Mouse (Mus musculus) ES-E14 (cell line): ENCODE data around the gene B3galt1. TPM values are rescaled to one million over a fixed set of nuclear protein-coding genes. Genes with fewer than 3 reads are reported as not detected.
A peak's percentile ranks its signal among the peaks of the same experiment; 100 is the strongest.

ENCODE experiments used
- DNase-seq: peaks from one replicate; pipeline ENCODE4 v3.0.0-alpha.2; 2013; ENCODE audit warnings: low read depth, low spot score
- H3K27ac ChIP-seq: 2 replicates; pipeline ENCODE4 v1.5.1; 2012; ENCODE audit warnings: low read depth, mild to moderate bottlenecking, low read length, moderate library complexity, mixed read lengths; ENCODE audit not compliant: poor library complexity, insufficient read depth, severe bottlenecking
- H3K36me3 ChIP-seq: 2 replicates; pipeline ENCODE4 v1.6.1; 2012; ENCODE audit warnings: mild to moderate bottlenecking, low read length, moderate library complexity, mixed read lengths; ENCODE audit not compliant: control insufficient read depth, poor library complexity, insufficient read depth, severe bottlenecking
- H3K4me1 ChIP-seq, 2 experiments: fragments of 150-350 bp in 1 of 2; sonication (generic) in 1 of 2; 2 replicates each; pipeline ENCODE4 v1.6.1; 2012; ENCODE audit warnings: low read length in 2 of 2, mild to moderate bottlenecking in 1 of 2, mixed read lengths in 1 of 2; ENCODE audit not compliant: control insufficient read depth in 2 of 2, insufficient read depth in 2 of 2, poor library complexity in 1 of 2
- H3K4me3 ChIP-seq, 2 experiments: fragments of 150-350 bp in 1 of 2; sonication (generic) in 1 of 2; 2 replicates each; pipeline ENCODE4 v1.5.1; 2012; ENCODE audit warnings: low read length in 2 of 2, low read depth in 1 of 2, mild to moderate bottlenecking in 1 of 2, mixed read lengths in 1 of 2; ENCODE audit not compliant: insufficient read depth in 1 of 2, poor library complexity in 1 of 2, severe bottlenecking in 1 of 2
- H3K9ac ChIP-seq: 2 replicates; pipeline ENCODE4 v1.6.1; 2012; ENCODE audit warnings: low read depth, mild to moderate bottlenecking, low read length, mixed read lengths; ENCODE audit not compliant: poor library complexity, insufficient read depth, severe bottlenecking
- H3K9me3 ChIP-seq: fragments of 150-350 bp; sonication (generic); 2 replicates; pipeline ENCODE4 v1.6.1; 2012; ENCODE audit warnings: low read depth, mild to moderate bottlenecking, low read length; ENCODE audit not compliant: control insufficient read depth, insufficient read depth
- CHD2 ChIP-seq: IDR thresholded peaks from 2 replicates; pipeline ENCODE4 v1.6.1; 2014; ENCODE audit warnings: mild to moderate bottlenecking, low read depth, low read length, inconsistent platforms
- HCFC1 ChIP-seq: IDR thresholded peaks from 2 replicates; pipeline ENCODE4 v1.6.1; 2012; ENCODE audit warnings: low read length, inconsistent platforms, borderline replicate concordance; ENCODE audit not compliant: insufficient read depth
- MAFK ChIP-seq: IDR thresholded peaks from 2 replicates; pipeline ENCODE4 v1.6.1; 2014; ENCODE audit warnings: mild to moderate bottlenecking, low read depth, low read length, inconsistent platforms; ENCODE audit not compliant: insufficient read depth
- ZC3H11A ChIP-seq: IDR thresholded peaks from 2 replicates; pipeline ENCODE4 v1.6.1; 2012; ENCODE audit warnings: low read depth, mild to moderate bottlenecking, inconsistent platforms, low read length, borderline replicate concordance
- ZNF384 ChIP-seq: IDR thresholded peaks from 2 replicates; pipeline ENCODE4 v1.6.1; 2012; ENCODE audit warnings: low read depth, low read length, inconsistent platforms
- in situ Hi-C, 2 experiments: fragments of 600-800 bp; cut with MboI; formaldehyde crosslinking; loops; one replicate each; pipeline ENCODE4 v1.15.1; 2025; ENCODE audit warnings: low sequenced_read_pairs in 2 of 2, inconsistent platforms in 1 of 2; ENCODE audit not compliant: unreplicated experiment in 2 of 2
- total RNA-seq: library from RNA; depleted of rRNA; stranded (reverse); fragments of 300-350 nt; gene quantifications from 2 replicates; pipeline ENCODE4 v1.2.3, GENCODE M21; 2012

The B3galt1 gene
- total RNA-seq, 1 experiment = 1.5 TPM

GRCm38 (mm10) chr2:67541957-67542696 is 23.5 kb upstream of the B3galt1 start:
- H3K4me1 ChIP-seq = no peaks in the 10 kb centered on the region
- H3K9me3 ChIP-seq = no peaks in the 10 kb centered on the region
- no peak overlapping the region for H3K4me3 ChIP-seq
- no peaks in the 10 kb centered on the region for H3K36me3 ChIP-seq
- in situ Hi-C loops = no loop called here
- TF ChIP-seq ZC3H11A = no peak
- TF ChIP-seq CHD2 = no peak
- no peak for TF ChIP-seq HCFC1
- no peak for TF ChIP-seq ZNF384
- TF ChIP-seq MAFK = no peak
- H3K9ac ChIP-seq = no peak overlapping the region
- no peak overlapping the region for H3K27ac ChIP-seq
- no peak for DNase-seq

DNA sequence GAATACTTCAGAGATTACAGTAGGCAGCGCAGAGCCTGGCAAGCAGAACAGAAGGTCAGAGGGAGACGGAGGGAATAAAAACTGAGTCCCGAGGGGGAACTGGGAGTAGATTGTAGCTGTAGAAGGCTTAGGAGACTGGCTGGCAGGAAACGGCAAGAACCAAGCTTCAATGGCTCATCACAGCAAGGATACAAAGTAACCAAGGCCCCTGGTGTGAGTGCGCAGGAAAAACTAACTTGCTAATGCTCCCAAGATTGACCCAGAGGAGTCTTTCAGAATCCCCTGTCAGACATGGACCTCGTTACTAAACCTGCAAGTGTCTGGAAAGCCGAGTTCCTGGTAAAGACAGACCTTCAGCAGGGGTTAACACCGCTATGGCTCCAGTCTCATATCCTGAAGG is 21.2 kb upstream of the B3galt1 start:
- H3K9me3 ChIP-seq = no peaks in the 10 kb centered on the region
- no peak overlapping the region for H3K27ac ChIP-seq
- H3K4me3 ChIP-seq = no peak overlapping the region
- H3K36me3 ChIP-seq = no peaks in the 10 kb centered on the region
- no peaks in the 10 kb centered on the region for H3K4me1 ChIP-seq
- in situ Hi-C loops = no loop called here
- TF ChIP-seq HCFC1 (no peak), ZNF384 (no peak), ZC3H11A (no peak), CHD2 (no peak), MAFK (no peak)
- no peak overlapping the region for H3K9ac ChIP-seq
- no peak for DNase-seq

DNA sequence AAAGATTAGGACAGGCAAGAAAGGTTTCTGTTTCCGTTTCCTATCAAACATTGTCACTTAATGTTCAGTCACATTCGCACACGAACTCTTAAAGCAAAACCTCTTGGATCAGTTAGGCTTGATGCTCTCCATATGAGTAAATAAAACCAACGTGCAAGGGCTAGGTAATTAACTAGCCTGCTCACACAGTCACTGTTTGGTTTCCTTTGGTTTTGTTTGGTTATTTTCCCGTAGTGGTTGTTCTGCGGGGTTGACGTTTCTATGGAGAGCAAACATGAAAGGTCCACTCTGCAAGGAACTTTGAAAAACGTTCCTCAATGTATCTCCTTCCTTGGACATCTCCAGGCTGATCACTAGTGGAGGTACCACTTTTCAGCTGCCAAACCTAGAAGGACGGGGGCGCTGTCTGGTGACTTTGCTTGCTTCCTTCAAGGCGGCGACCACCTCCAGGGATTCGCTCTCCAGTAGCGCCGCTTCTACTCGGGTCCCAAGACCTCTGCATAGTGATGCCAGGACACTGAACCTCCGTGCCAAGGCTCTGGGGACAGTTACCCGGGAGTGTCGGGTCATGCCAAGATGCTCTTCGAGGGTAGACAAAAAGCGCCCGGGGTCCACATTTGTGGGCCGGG is 706 bp upstream of the B3galt1 start:
- Histone ChIP-seq H3K9me3 (no peaks in the 10 kb centered on the region), H3K9ac (peak overlapping the region; percentile 48; the same call in 1 of the 2 replicates), H3K27ac (no peak overlapping the region), H3K4me1 (peaks cover 0 to 3% of the 10 kb centered on the region in 2 experiments; a peak in 1 of 4 replicates), H3K36me3 (no peaks in the 10 kb centered on the region), H3K4me3 (peak overlapping the region; percentile 74 to 86)
- peak; percentile 22 for DNase-seq
- TF ChIP-seq CHD2 (no peak), HCFC1 (no peak), ZNF384 (no peak), MAFK (no peak), ZC3H11A (no peak)
- in situ Hi-C loops = no loop called here

GRCm38 (mm10) chr2:67566566-67566965 is 895 bp downstream of the B3galt1 start:
- H3K9ac ChIP-seq = peak overlapping the region; percentile 7; the same call in 1 of the 2 replicates
- peaks cover 0 to 3% of the 10 kb centered on the region in 2 experiments; a peak in 1 of 4 replicates for H3K4me1 ChIP-seq
- H3K9me3 ChIP-seq = no peaks in the 10 kb centered on the region
- no peaks in the 10 kb centered on the region for H3K36me3 ChIP-seq
- in situ Hi-C loops = no loop called here
- DNase-seq = no peak
- H3K4me3 ChIP-seq = peak overlapping the region; percentile 74 to 86
- no peak overlapping the region for H3K27ac ChIP-seq
- TF ChIP-seq MAFK = no peak
- no peak for TF ChIP-seq ZC3H11A
- TF ChIP-seq HCFC1 = no peak
- TF ChIP-seq CHD2 = no peak
- no peak for TF ChIP-seq ZNF384
